Mouse (Mus musculus): ENCODE results near the gene Mlxipl. TPM values are rescaled to one million over a fixed set of nuclear protein-coding genes. Genes with fewer than 3 reads are reported as not detected.
A peak's percentile ranks its signal among the peaks of the same experiment; 100 is the strongest.

Gene Mlxipl
- polyA plus RNA-seq, 1 experiment from 2014 or later = 0.76 TPM

DNA sequence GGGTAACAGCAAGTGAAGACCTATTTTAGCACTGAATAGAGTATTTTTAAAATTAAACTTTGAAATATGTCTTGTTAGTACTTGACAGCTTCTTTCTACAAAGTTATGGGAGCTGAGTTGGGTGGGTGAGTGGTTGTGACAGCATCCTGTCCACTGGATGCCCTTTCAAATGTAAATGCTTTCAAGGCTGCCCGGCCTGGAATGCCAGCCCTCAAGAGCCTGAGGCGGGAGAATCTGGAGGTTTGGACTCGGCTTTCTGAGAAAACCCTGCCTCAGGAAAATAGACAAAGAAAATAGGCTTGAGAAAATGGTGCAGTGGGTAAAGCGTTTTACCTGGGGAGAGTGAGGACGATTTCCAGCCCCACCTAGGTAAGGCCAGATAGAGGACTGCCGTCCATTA is 92.1 kb downstream of the Mlxipl start:
- Histone ChIP-seq H3K4me3 (replicated peaks; ENCODE audit: low read length) (no peak overlapping the region), H3K27ac (ENCODE audit: low read length) (no peak overlapping the region), H3K36me3 (ENCODE audit: control insufficient read depth, insufficient read depth) (peaks cover 23% of the 10 kb centered on the region), H3K9me3 (ENCODE audit: control insufficient read depth, low read length) (peaks cover 5% of the 10 kb centered on the region), H3K4me1 (replicated peaks; ENCODE audit: control insufficient read depth, insufficient read depth, low read length) (peaks cover 3% of the 10 kb centered on the region; the same call in 1 of the 2 replicates), H3K9ac (replicated peaks; ENCODE audit: low read depth, low read length) (no peak overlapping the region), H3K4me2 (ENCODE audit: low read length) (no peak overlapping the region), H3K27me3 (replicated peaks; ENCODE audit: control insufficient read depth, insufficient read depth, low read length) (no peaks in the 10 kb centered on the region)
- WGBS = 70% methylated on average over 6 of the region's 6 CpGs
- ATAC-seq = no peak

DNA sequence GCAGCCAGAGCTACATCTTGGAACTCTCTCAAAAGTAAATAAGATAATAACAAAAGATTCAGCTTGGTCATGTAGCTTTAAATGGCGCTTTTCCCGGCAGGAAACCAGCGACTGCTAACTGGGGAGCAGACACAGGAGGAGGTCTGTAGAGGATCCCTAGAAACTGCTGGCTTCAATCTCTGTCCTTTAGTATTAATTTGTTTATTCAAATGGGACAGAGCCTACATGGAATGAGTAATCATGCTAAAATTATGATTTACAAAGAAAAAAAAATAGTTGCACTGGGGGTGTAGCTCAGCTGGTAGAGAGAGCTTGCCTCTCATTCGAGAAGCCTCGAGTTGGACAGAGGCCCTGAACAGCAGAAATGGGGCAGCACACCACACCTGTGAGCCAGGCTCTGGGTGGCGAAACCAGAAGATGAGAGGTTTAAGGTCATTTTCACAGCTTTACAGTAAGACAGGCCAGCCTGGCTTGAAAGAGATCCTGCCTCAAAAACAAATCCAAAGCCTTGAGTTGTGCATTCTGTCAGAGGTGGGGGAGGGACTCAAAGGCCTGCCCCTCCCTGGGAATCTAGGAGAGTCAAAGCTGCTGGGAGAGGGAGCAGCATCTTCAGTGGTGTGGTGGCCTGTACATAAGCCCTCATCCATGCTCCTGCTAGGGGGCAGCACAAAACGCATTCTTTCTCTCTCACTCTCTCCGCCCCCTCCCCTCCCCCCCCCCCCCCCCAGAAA is 93.6 kb downstream of the Mlxipl start:
- H3K27me3 ChIP-seq (replicated peaks; ENCODE audit: control insufficient read depth, insufficient read depth, low read length) = no peaks in the 10 kb centered on the region
- H3K9me3 ChIP-seq (ENCODE audit: control insufficient read depth, low read length) = peaks cover 5% of the 10 kb centered on the region
- no peak overlapping the region for H3K4me2 ChIP-seq (ENCODE audit: low read length)
- no peak overlapping the region for H3K27ac ChIP-seq (ENCODE audit: low read length)
- H3K4me1 ChIP-seq (replicated peaks; ENCODE audit: control insufficient read depth, insufficient read depth, low read length) = peaks cover 7% of the 10 kb centered on the region
- H3K9ac ChIP-seq (replicated peaks; ENCODE audit: low read depth, low read length) = no peak overlapping the region
- H3K36me3 ChIP-seq (ENCODE audit: control insufficient read depth, insufficient read depth) = peaks cover 16% of the 10 kb centered on the region
- no peak for ATAC-seq
- H3K4me3 ChIP-seq (replicated peaks; ENCODE audit: low read length) = no peak overlapping the region
- 62% methylated on average over 8 of the region's 8 CpGs for WGBS

DNA sequence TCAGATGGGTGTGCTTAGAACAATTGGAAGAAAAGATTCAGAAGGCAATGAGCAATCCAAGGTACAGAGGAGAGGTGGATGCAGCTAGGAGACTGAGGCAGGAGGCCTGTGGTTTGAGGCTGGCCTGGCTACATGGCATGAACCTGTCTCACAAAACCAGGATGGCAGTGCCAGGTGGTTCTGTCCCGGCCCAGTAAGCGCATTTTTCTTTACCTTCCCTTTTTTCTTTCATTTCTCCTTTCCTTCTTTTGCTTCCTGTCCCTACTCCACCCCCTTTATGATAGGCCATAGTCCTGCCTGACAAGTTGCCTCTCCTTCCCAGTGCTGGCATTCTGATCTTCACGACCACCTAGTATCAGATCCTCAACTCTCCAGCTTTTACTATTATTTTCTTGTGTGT is 95.3 kb downstream of the Mlxipl start:
- H3K4me3 ChIP-seq (replicated peaks; ENCODE audit: low read length) = no peak overlapping the region
- 98% methylated on average over 3 of the region's 3 CpGs for WGBS
- H3K9me3 ChIP-seq (ENCODE audit: control insufficient read depth, low read length) = peaks cover 5% of the 10 kb centered on the region
- H3K4me2 ChIP-seq (ENCODE audit: low read length) = no peak overlapping the region
- H3K4me1 ChIP-seq (replicated peaks; ENCODE audit: control insufficient read depth, insufficient read depth, low read length) = peaks cover 23% of the 10 kb centered on the region
- peaks cover 13% of the 10 kb centered on the region for H3K36me3 ChIP-seq (ENCODE audit: control insufficient read depth, insufficient read depth)
- H3K27me3 ChIP-seq (replicated peaks; ENCODE audit: control insufficient read depth, insufficient read depth, low read length) = no peaks in the 10 kb centered on the region
- H3K9ac ChIP-seq (replicated peaks; ENCODE audit: low read depth, low read length) = no peak overlapping the region
- no peak overlapping the region for H3K27ac ChIP-seq (ENCODE audit: low read length)
- no peak for ATAC-seq

DNA sequence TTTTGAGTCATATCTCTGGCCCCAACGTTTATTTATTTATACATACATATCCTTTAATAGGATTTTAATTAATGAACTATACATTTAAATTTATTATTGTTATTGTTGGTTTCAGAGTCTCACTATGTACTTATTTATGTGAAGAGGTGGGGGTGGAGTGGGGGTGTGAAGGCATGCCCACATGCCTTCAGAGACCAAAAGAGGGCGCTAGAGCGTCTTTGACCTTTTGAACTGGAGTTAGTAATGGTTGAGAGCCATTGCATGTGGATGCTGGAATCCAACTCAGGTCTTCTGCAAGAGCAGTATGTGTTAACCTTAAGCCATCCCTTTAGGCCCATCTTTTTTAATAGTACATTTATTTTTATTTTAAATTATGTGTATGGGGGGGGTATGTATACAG is 95.9 kb downstream of the Mlxipl start:
- Histone ChIP-seq H3K4me1 (replicated peaks; ENCODE audit: control insufficient read depth, insufficient read depth, low read length) (peaks cover 25% of the 10 kb centered on the region), H3K36me3 (ENCODE audit: control insufficient read depth, insufficient read depth) (peaks cover 7% of the 10 kb centered on the region), H3K27me3 (replicated peaks; ENCODE audit: control insufficient read depth, insufficient read depth, low read length) (no peaks in the 10 kb centered on the region), H3K27ac (ENCODE audit: low read length) (no peak overlapping the region), H3K9me3 (ENCODE audit: control insufficient read depth, low read length) (peaks cover 5% of the 10 kb centered on the region), H3K4me3 (replicated peaks; ENCODE audit: low read length) (no peak overlapping the region), H3K9ac (replicated peaks; ENCODE audit: low read depth, low read length) (no peak overlapping the region), H3K4me2 (ENCODE audit: low read length) (no peak overlapping the region)
- no peak for ATAC-seq
- WGBS = 40% methylated on average over 3 of the region's 3 CpGs

DNA sequence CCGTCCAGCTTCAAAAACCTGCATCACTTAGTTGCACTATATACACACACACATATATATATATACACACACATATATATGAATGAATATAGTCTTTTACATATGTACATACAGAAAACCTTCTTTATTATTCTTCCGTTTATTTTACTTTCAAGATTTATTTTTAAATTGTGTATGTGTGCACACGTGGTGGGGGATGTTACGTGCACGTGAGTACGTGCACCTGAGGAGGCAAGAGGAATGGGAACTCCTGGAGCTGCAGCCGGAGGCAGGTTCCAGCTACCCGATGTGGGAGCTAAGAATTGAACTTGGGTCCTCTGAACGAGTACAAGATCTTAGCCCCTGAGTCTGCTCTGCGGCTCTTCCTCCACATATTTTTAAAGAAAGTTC is 96.5 kb downstream of the Mlxipl start:
- WGBS = 18% methylated on average over 10 of the region's 10 CpGs

DNA sequence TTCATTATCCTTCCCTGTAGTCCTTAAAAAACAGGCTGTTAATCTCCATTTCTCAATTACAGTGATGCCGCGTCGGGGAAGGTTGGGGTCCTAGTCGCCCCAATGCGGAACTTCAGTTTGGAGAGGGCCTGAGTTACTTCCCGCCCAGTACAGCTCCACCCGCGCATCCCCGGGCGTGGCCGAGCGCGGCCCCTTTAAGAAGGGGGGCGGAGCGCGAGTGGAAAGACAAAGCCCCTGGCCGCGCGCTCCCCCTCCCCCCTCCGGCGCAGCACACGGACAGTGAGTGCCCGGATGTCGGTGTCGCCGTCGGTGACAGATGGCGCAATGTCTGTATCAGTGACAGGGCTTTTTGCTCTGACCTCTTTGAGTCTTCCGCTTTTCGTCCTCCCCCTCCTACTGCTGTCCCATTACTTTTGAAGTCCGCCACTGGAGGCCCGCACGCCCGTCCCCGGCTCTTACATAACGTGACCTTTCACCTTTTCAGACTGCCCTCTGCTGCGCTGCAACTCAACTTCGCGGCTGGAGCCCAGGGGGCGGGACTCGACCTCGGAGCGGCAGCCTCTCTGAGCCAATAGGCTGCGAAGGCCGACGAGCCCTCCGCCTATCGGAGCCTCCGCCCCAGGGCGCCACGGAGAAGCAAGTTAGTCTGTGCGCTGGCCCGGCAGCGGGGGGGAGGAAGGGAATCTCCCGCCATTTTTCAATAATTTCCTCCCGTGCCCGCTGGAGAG is 97.1 kb downstream of the Mlxipl start, which contains the start of gene Baz1b:
TSS of gene Baz1b (plus strand) at position 644 of the 728 bp plus-strand sequence.
- WGBS = under 1% methylated on average over 57 of the region's 57 CpGs
- Histone ChIP-seq H3K9me3 (ENCODE audit: control insufficient read depth, low read length) (peaks cover 5% of the 10 kb centered on the region), H3K27me3 (replicated peaks; ENCODE audit: control insufficient read depth, insufficient read depth, low read length) (no peaks in the 10 kb centered on the region), H3K4me3 (replicated peaks; ENCODE audit: low read length) (peak within 1 kb of the TSS; percentile 96), H3K9ac (replicated peaks; ENCODE audit: low read depth, low read length) (peak within 1 kb of the TSS; percentile 97), H3K36me3 (ENCODE audit: control insufficient read depth, insufficient read depth) (peaks cover 3% of the 10 kb centered on the region; the same call in 1 of the 2 replicates), H3K4me2 (ENCODE audit: low read length) (peak within 1 kb of the TSS; percentile 94), H3K27ac (ENCODE audit: low read length) (peak within 1 kb of the TSS; percentile 94), H3K4me1 (replicated peaks; ENCODE audit: control insufficient read depth, insufficient read depth, low read length) (peaks cover 27% of the 10 kb centered on the region)
- peak; percentile 97 for ATAC-seq

More for the DNA sequence above, 96.5 kb downstream of the Mlxipl start:
- Histone ChIP-seq H3K4me1 (replicated peaks; ENCODE audit: control insufficient read depth, insufficient read depth, low read length) (peaks cover 25% of the 10 kb centered on the region), H3K4me3 (replicated peaks; ENCODE audit: low read length) (peak overlapping the region; percentile 96), H3K9me3 (ENCODE audit: control insufficient read depth, low read length) (peaks cover 5% of the 10 kb centered on the region), H3K27me3 (replicated peaks; ENCODE audit: control insufficient read depth, insufficient read depth, low read length) (no peaks in the 10 kb centered on the region), H3K36me3 (ENCODE audit: control insufficient read depth, insufficient read depth) (peaks cover 5% of the 10 kb centered on the region; the same call in 1 of the 2 replicates), H3K4me2 (ENCODE audit: low read length) (peak overlapping the region; percentile 56), H3K9ac (replicated peaks; ENCODE audit: low read depth, low read length) (peak overlapping the region; percentile 97), H3K27ac (ENCODE audit: low read length) (peak overlapping the region; percentile 94)
- no peak for ATAC-seq

DNA sequence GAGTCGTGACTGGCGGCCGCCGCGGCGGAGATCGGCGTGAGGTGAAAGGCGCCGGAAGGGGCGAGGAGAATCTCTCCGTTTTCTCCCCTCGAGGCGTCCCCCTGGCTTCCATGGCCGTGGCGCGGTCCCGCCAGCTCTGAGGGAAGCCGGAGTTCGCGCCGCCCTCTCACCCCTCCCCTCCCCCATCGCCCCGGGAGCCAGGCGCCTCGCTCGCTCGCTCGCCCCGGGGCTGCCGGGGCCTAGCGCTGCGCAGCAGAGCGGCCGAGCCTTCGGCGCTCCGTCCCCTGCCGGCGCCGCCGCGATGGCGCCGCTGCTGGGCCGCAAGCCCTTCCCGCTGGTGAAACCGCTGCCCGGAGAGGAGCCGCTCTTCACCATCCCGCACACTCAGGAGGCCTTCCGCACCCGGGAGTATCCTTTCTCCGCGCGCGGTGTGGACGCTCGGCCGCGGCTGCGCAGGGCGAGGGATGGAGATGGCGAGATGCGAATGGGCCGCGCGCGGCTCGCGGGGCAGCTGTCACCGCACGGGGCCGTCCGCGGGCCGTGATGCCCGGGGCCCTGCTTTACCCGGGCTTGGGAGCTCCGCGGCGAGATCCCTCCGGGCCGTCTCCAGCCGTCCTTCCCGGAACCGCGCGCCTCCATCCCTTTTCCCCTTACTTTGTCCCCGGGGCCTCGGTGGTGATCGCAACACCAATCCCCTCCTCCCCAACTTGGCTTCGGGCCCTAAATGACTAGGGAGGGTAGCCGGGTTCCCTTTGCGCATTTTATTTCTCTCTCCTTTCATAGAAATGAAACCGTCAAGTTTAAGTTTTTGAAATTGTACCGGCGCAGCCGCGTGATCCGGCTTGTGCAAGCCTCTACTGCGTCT is 97.9 kb downstream of the Mlxipl start:
- H3K4me3 ChIP-seq (replicated peaks; ENCODE audit: low read length) = peak overlapping the region; percentile 96
- peak overlapping the region; percentile 94 for H3K4me2 ChIP-seq (ENCODE audit: low read length)
- no peaks in the 10 kb centered on the region for H3K27me3 ChIP-seq (replicated peaks; ENCODE audit: control insufficient read depth, insufficient read depth, low read length)
- ATAC-seq = peak; percentile 63
- peaks cover 5% of the 10 kb centered on the region for H3K9me3 ChIP-seq (ENCODE audit: control insufficient read depth, low read length)
- peak overlapping the region; percentile 97 for H3K9ac ChIP-seq (replicated peaks; ENCODE audit: low read depth, low read length)
- peaks cover 31% of the 10 kb centered on the region for H3K4me1 ChIP-seq (replicated peaks; ENCODE audit: control insufficient read depth, insufficient read depth, low read length)
- H3K36me3 ChIP-seq (ENCODE audit: control insufficient read depth, insufficient read depth) = no peaks in the 10 kb centered on the region
- H3K27ac ChIP-seq (ENCODE audit: low read length) = peak overlapping the region; percentile 94
- whole genome bisulfite sequencing = under 1% methylated on average over 90 of the region's 102 CpGs
